Mouse (Mus musculus): ENCODE measurements around the gene Syt9.

Gene Syt9

GRCm38 (mm10) chr7:107596753-107597152 is 226.2 kb downstream of the Syt9 start:
- no peak for DNase-seq (ENCODE audit: low read depth, low spot score)
- Histone ChIP-seq H3K36me3 (ENCODE audit: control insufficient read depth, insufficient read depth, low read length, poor library complexity, severe bottlenecking) (no peaks in the 10 kb centered on the region), H3K27me3 (ENCODE audit: control insufficient read depth, insufficient read depth, low read length, poor library complexity, severe bottlenecking) (no peaks in the 10 kb centered on the region)

GRCm38 (mm10) chr7:107597956-107598355 is 227.4 kb downstream of the Syt9 start:
- DNase-seq (ENCODE audit: low read depth, low spot score) = no peak

More at GRCm38 (mm10) chr7:107597956-107598355, 227.4 kb downstream of the Syt9 start:
- no peaks in the 10 kb centered on the region for H3K27me3 ChIP-seq (ENCODE audit: control insufficient read depth, insufficient read depth, low read length, poor library complexity, severe bottlenecking)
- no peaks in the 10 kb centered on the region for H3K36me3 ChIP-seq (ENCODE audit: control insufficient read depth, insufficient read depth, low read length, poor library complexity, severe bottlenecking)
